Mouse (Mus musculus) forelimb bud, embryonic 11.5 days (tissue): ENCODE results near the gene Gdf15.

ENCODE experiments used
- DNase-seq: peaks from one replicate; pipeline ENCODE4 v3.0.0-alpha.2; 2012; ENCODE audit warnings: low read depth, low spot score

Gdf15 gene

GRCm38 (mm10) chr8:70629574-70630531, 2.4 kb downstream of the Gdf15 start:
- peak; percentile 93 for DNase-seq

GRCm38 (mm10) chr8:70628986-70629490, 3.2 kb downstream of the Gdf15 start:
- DNase-seq: no peak

- no peak for DNase-seq
Observed at GRCm38 (mm10) chr8:70627041-70627440, 5.2 kb downstream of the Gdf15 start.

- no peak for DNase-seq
Observed at GRCm38 (mm10) chr8:70625104-70625503, 7.2 kb downstream of the Gdf15 start.

- no peak for DNase-seq
Observed at GRCm38 (mm10) chr8:70622220-70622619, 10.0 kb downstream of the Gdf15 start.

- no peak for DNase-seq
Observed at GRCm38 (mm10) chr8:70618888-70619334, 13.3 kb downstream of the Gdf15 start.

- no peak for DNase-seq
Observed at GRCm38 (mm10) chr8:70617985-70618384, 14.3 kb downstream of the Gdf15 start.

GRCm38 (mm10) chr8:70616645-70617044, 15.6 kb downstream of the Gdf15 start:
- DNase-seq: no peak

GRCm38 (mm10) chr8:70615894-70616293, 16.4 kb downstream of the Gdf15 start, which contains the start of gene Lrrc25:
Lrrc25 (plus strand) TSS chr8:70616155.
- no peak for DNase-seq

GRCm38 (mm10) chr8:70615281-70615680, 17.0 kb downstream of the Gdf15 start:
- DNase-seq: no peak

GRCm38 (mm10) chr8:70614469-70614868, 17.8 kb downstream of the Gdf15 start:
- DNase-seq: no peak

GRCm38 (mm10) chr8:70613763-70614162, 18.5 kb downstream of the Gdf15 start:
- DNase-seq: no peak

GRCm38 (mm10) chr8:70611849-70612248, 20.4 kb downstream of the Gdf15 start:
- peak; percentile 85 for DNase-seq

- DNase-seq: no peak
Observed at GRCm38 (mm10) chr8:70610796-70611771, 21.2 kb downstream of the Gdf15 start.

- DNase-seq: peak; percentile 95
Observed at GRCm38 (mm10) chr8:70609849-70610795, 22.1 kb downstream of the Gdf15 start.

- DNase-seq: peak; percentile 92
Observed at GRCm38 (mm10) chr8:70609368-70609848, 22.8 kb downstream of the Gdf15 start.

- DNase-seq: no peak
Observed at GRCm38 (mm10) chr8:70608749-70609367, 23.4 kb downstream of the Gdf15 start, which contains the start of gene Ssbp4. Ssbp4 (minus strand) TSS chr8:70608872.

- DNase-seq: peak; percentile 68
Observed at GRCm38 (mm10) chr8:70607898-70608748, 24.1 kb downstream of the Gdf15 start.

- DNase-seq: no peak
Observed at GRCm38 (mm10) chr8:70607603-70607897, 24.7 kb downstream of the Gdf15 start.
